Mouse (Mus musculus) forebrain, embryonic 11.5 days (tissue): ENCODE measurements around the gene Ascl5. TPM values are rescaled to one million over a fixed set of nuclear protein-coding genes. Genes with fewer than 3 reads are reported as not detected.

Source experiments
- ATAC-seq: fragments of 200-750 bp; cut with Nextera tagmentation; replicated peaks from 2 replicates; pipeline ENCODE4 v1.8.0; 2017; ENCODE audit warnings: moderate TSS enrichment; ENCODE audit not compliant: low FRiP score
- DNase-seq: peaks from one replicate; pipeline ENCODE4 v3.0.0-alpha.2; 2017; ENCODE audit warnings: low spot score
- H3K27ac ChIP-seq: fragments of 300-500 bp; sonication (generic); 2 replicates; pipeline ENCODE4 v1.5.1; 2014; ENCODE audit warnings: low read depth, low read length
- H3K27me3 ChIP-seq: fragments of 300-500 bp; sonication (generic); 2 replicates; pipeline ENCODE4 v1.6.1; 2014; ENCODE audit warnings: mild to moderate bottlenecking, low read length, mixed read lengths; ENCODE audit not compliant: control insufficient read depth, insufficient read depth
- H3K36me3 ChIP-seq: fragments of 300-500 bp; sonication (generic); 2 replicates; pipeline ENCODE4 v1.6.1; 2014; ENCODE audit warnings: mild to moderate bottlenecking, low read length, moderate library complexity, mixed read lengths; ENCODE audit not compliant: control insufficient read depth, insufficient read depth
- H3K4me1 ChIP-seq: fragments of 300-500 bp; sonication (generic); replicated peaks from 2 replicates; pipeline ENCODE4 v1.6.1; 2014; ENCODE audit warnings: low read length, mixed read lengths; ENCODE audit not compliant: control insufficient read depth, insufficient read depth
- H3K4me2 ChIP-seq: fragments of 300-500 bp; sonication (generic); 2 replicates; pipeline ENCODE4 v1.6.1; 2014; ENCODE audit warnings: low read depth, mild to moderate bottlenecking, low read length, moderate library complexity, mixed read lengths; ENCODE audit not compliant: severe bottlenecking
- H3K4me3 ChIP-seq: fragments of 300-500 bp; sonication (generic); 2 replicates; pipeline ENCODE4 v1.5.1; 2014; ENCODE audit warnings: low read depth, low read length
- H3K9ac ChIP-seq: fragments of 300-500 bp; sonication (generic); 2 replicates; pipeline ENCODE4 v1.6.1; 2014; ENCODE audit warnings: low read length
- H3K9me3 ChIP-seq: fragments of 300-500 bp; sonication (generic); 2 replicates; pipeline ENCODE4 v1.6.1; 2016; ENCODE audit warnings: low read length, mixed read lengths; ENCODE audit not compliant: control insufficient read depth
- WGBS: fragments of 180-500 bp; shearing (Covaris S2); extraction: QIAGEN DNeasy Blood & Tissue Kit; methylation state at CpG from one replicate; pipeline ENCODE4 v1.1.7; 2014; 5-methylcytosine and 5-hydroxymethylcytosine counted together
- polyA plus RNA-seq: library from polyadenylated mRNA; unstranded; fragments of >200 nt; fragmentation: Nextera tagmentation; extraction: Ambion mirVana; gene quantifications from 2 replicates; pipeline ENCODE4 v1.2.1, GENCODE M21; 2014

The Ascl5 gene
- polyA plus RNA-seq, 1 experiment from 2014 or later = not detected

DNA sequence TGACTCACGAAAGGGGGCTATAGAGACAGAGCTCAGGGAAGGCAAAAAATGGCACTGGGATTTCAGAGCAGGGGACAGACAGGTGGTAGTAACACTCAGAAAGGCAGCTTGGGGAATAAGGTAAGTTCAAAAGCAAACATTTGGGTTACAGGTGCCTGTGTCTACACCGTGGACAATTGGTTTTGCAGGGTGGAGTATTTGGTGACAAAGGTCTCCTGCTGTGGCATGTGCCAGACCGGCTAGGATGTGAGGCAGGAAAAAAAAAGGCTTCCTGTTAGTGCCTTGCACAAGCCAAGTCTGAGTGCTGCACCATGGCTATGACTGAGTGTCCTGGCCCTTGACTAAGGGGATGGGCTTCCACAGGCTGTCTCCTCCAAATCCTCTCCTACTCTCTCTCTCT is 8.0 kb downstream of the Ascl5 start:
- H3K9ac ChIP-seq = no peak overlapping the region
- 57% methylated on average over 3 of the region's 3 CpGs for WGBS
- no peaks in the 10 kb centered on the region for H3K9me3 ChIP-seq
- no peak overlapping the region for H3K4me2 ChIP-seq
- no peak overlapping the region for H3K27ac ChIP-seq
- H3K36me3 ChIP-seq = no peaks in the 10 kb centered on the region
- no peak overlapping the region for H3K4me3 ChIP-seq
- no peak for DNase-seq
- H3K27me3 ChIP-seq = no peaks in the 10 kb centered on the region
- no peak for ATAC-seq
- H3K4me1 ChIP-seq = no peaks in the 10 kb centered on the region

DNA sequence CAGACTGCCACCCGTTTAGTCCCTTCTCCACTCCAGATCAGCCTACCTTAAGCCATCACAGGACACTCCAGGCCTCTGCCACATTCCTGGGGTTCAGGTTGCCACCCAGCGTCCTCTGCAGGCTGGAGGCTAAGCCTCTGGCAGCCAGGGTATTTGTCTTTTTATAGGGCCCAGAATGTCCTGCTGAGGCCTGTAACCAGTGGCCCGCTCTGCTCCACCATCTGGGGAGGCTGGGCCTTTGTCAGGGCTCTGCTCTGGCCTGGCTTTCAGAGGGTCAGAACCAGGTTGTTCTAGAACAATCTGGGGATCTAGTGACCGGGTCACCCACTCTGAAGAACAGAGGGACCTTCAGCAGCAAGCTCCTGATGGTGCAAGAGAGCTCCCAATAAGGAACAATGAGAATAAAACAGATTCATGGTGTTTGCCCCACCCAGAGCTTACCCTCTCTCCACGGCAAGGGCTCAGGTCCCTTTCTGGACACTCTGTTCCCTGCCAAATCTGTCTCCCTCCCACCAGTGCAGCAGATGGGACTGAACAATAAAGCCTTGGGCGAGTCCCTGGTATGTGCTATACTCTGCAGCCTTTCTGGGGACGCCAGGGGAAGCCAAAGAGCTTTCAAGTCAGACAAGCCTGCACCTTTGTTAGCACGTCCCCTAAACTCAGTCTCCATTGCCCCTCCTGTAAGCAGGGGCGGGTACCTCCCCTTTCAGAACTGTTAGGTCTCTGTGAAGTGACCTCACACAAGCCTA is 10.6 kb downstream of the Ascl5 start:
- ATAC-seq (no peak; the same call in 1 of the 2 replicates), DNase-seq (no peak)
- 52% methylated on average over 9 of the region's 9 CpGs for WGBS
- no peak overlapping the region for H3K9ac ChIP-seq
- H3K4me1 ChIP-seq = no peaks in the 10 kb centered on the region
- H3K4me3 ChIP-seq = no peak overlapping the region
- no peaks in the 10 kb centered on the region for H3K9me3 ChIP-seq
- no peak overlapping the region for H3K27ac ChIP-seq
- H3K36me3 ChIP-seq = no peaks in the 10 kb centered on the region
- H3K4me2 ChIP-seq = no peak overlapping the region
- no peaks in the 10 kb centered on the region for H3K27me3 ChIP-seq

DNA sequence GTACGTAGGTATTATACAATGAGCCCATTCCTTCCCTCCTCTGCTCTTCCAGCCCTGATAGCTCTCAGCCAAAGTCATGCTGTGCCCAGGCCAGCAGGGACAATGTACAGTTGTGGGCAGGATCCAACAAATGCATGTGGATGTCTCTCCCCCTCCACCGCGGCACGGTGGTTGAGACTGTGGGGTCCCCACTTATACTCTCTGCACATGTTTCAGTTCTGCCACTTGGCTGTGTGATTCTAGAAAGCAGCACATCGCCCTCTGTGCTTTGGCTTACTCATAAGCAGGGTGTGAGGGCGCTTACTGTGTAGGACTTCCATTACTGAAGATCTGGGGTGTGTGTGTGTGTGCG is 11.2 kb downstream of the Ascl5 start:
- WGBS = 84% methylated on average over 7 of the region's 7 CpGs
- H3K27me3 ChIP-seq = no peaks in the 10 kb centered on the region
- DNase-seq (no peak), ATAC-seq (no peak)
- no peaks in the 10 kb centered on the region for H3K9me3 ChIP-seq
- H3K4me2 ChIP-seq = no peak overlapping the region
- no peak overlapping the region for H3K27ac ChIP-seq
- H3K9ac ChIP-seq = no peak overlapping the region
- H3K36me3 ChIP-seq = no peaks in the 10 kb centered on the region
- H3K4me3 ChIP-seq = no peak overlapping the region
- H3K4me1 ChIP-seq = no peaks in the 10 kb centered on the region

DNA sequence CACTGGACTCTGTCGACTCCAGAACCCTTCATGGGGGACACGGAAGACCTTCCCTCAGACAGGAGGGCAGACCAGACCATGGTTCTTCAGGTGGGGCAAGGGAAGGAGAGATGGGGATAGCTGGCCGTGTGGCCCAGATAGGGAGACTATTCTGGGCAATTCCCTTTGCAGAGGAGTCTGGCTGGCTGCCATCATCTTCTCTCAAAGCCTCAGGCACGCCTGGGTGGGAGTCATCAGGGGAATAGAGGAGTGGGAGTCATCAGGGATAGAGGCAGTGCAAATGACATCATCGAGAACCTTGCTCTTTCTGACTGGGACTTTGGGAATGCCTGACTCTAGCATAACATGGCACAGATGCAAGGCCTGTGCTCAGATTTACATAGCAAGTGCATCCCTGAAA is 13.4 kb downstream of the Ascl5 start:
- no peak overlapping the region for H3K4me3 ChIP-seq
- whole genome bisulfite sequencing = 78% methylated on average over 5 of the region's 5 CpGs
- no peaks in the 10 kb centered on the region for H3K27me3 ChIP-seq
- no peak overlapping the region for H3K27ac ChIP-seq
- no peak for DNase-seq
- H3K4me1 ChIP-seq = no peaks in the 10 kb centered on the region
- H3K36me3 ChIP-seq = no peaks in the 10 kb centered on the region
- H3K9ac ChIP-seq = no peak overlapping the region
- no peak overlapping the region for H3K4me2 ChIP-seq
- no peak for ATAC-seq
- H3K9me3 ChIP-seq = no peaks in the 10 kb centered on the region

DNA sequence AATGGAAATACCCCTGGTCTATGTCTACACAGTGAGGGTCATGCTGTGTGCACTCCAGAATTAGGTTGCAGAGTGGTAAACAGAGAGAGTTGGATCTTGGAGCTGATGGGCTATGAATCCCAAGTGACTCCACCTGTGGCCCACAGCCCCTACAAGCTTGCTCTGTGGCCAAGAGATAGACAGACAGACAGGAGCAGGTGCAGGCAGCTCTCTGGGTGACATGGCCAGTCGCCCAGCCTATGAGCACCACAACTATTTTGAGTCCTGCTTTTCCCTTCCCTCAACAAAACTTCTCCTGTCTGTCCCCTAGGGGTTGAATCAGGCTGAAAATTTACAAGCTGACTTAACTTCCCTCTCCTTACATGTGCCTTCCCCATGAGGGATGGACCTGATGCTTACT is 16.0 kb downstream of the Ascl5 start:
- Histone ChIP-seq H3K36me3 (no peaks in the 10 kb centered on the region), H3K9me3 (no peaks in the 10 kb centered on the region), H3K4me3 (no peak overlapping the region), H3K27me3 (no peaks in the 10 kb centered on the region), H3K27ac (no peak overlapping the region), H3K4me2 (no peak overlapping the region), H3K9ac (no peak overlapping the region), H3K4me1 (no peaks in the 10 kb centered on the region)
- DNase-seq (no peak), ATAC-seq (no peak)
- WGBS = 67% methylated on average over 1 of the region's 1 CpGs

DNA sequence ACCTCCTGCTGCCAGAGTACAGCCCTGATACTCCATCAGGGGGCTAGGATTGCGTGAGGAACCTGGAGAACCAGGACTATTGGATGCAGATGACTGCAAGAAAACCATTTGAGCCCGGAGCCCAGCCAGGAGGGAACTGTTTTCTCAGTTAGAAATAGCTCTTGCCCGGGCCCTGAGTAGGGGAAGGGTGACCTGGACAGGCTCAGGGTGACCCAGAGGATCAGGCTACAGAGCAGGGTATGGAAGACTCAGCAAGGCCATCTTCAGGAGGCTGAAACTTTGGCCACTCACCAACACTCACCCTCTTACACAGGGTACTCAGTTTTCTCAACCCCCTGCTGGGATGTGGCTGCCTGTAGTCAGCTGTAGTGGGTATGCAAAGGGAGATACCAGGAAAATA is 17.0 kb downstream of the Ascl5 start:
- H3K4me2 ChIP-seq = no peak overlapping the region
- ATAC-seq = no peak
- 76% methylated on average over 3 of the region's 3 CpGs for WGBS
- no peak overlapping the region for H3K27ac ChIP-seq
- no peaks in the 10 kb centered on the region for H3K36me3 ChIP-seq
- H3K27me3 ChIP-seq = no peaks in the 10 kb centered on the region
- H3K9ac ChIP-seq = no peak overlapping the region
- H3K4me1 ChIP-seq = no peaks in the 10 kb centered on the region
- DNase-seq = no peak
- no peaks in the 10 kb centered on the region for H3K9me3 ChIP-seq
- no peak overlapping the region for H3K4me3 ChIP-seq

DNA sequence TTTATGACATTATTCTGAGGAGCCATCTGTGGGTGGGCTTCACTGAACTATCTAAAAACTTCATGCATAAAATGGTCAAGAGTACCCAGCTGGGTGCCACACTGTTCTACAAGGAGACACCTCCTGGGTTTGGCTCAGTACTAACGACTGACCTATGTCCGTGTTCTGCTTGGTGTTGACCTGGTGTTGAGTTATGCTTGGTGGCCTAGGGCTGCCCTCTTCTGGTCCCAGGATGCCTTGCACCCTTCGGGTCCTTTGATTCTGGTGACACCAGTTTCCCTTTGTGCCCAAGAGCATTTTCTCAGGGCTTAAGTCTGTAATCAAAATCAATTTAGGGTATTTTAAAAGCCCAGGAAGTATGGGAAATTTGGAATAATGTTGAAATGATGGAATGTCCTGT is 25.5 kb downstream of the Ascl5 start:
- ATAC-seq (no peak), DNase-seq (no peak)
- H3K36me3 ChIP-seq = no peaks in the 10 kb centered on the region
- no peaks in the 10 kb centered on the region for H3K4me1 ChIP-seq
- H3K27ac ChIP-seq = no peak overlapping the region
- H3K9ac ChIP-seq = no peak overlapping the region
- no peaks in the 10 kb centered on the region for H3K27me3 ChIP-seq
- H3K9me3 ChIP-seq = no peaks in the 10 kb centered on the region
- H3K4me3 ChIP-seq = no peak overlapping the region
- WGBS = 16% methylated on average over 3 of the region's 3 CpGs
- H3K4me2 ChIP-seq = no peak overlapping the region

DNA sequence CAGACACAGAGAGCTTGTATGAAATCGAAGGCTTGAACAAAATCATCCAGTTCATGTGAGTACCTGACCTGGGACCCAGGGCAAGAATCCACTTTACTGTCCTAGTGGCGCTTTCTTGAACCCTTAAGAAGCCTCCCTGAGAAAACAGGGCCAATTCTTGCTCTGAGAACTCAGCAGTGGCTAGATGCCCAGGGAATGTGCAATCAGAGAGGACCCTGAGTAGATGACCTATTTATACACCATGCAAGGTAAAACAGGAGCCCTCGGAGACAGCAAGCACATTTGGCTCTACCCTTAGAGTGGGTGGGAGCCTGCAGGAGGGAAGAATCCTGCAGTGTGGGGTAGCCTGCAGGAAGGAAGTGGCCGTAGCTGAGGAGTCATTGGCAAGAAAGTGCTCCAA is 27.1 kb downstream of the Ascl5 start:
- no peak overlapping the region for H3K9ac ChIP-seq
- ATAC-seq (no peak), DNase-seq (no peak)
- H3K4me1 ChIP-seq = no peaks in the 10 kb centered on the region
- H3K36me3 ChIP-seq = no peaks in the 10 kb centered on the region
- WGBS = 77% methylated on average over 4 of the region's 4 CpGs
- H3K4me2 ChIP-seq = no peak overlapping the region
- 0 out of 2 replicates have a peak, but pooled peaks cover 2% of the 10 kb centered on the region for H3K9me3 ChIP-seq
- no peaks in the 10 kb centered on the region for H3K27me3 ChIP-seq
- no peak overlapping the region for H3K27ac ChIP-seq
- no peak overlapping the region for H3K4me3 ChIP-seq

DNA sequence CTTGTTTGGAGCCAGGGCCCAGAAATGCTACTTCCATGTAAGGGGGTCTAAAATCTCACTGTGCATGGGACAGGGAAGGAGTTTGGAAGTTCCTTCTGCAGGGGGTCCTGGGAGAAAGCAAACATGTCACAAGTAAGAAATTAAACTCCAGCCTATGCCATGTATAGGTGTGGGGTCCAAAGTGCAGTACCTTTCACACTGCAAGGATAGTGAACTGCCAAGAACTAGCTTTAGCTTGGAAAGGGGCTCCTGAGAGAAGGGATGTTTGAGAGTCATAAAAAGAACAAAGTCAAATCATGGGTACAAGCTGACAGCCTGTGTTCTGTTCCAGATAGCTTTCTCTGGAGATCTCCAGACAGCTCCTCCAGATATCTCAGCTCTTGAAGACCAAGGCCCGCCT is 30.6 kb downstream of the Ascl5 start:
- Histone ChIP-seq H3K27me3 (no peaks in the 10 kb centered on the region), H3K9me3 (0 out of 2 replicates have a peak, but pooled peaks cover 2% of the 10 kb centered on the region), H3K4me3 (no peak overlapping the region), H3K36me3 (no peaks in the 10 kb centered on the region), H3K27ac (no peak overlapping the region), H3K4me1 (no peaks in the 10 kb centered on the region), H3K4me2 (no peak overlapping the region), H3K9ac (no peak overlapping the region)
- 75% methylated on average over 1 of the region's 1 CpGs for WGBS
- ATAC-seq = no peak
- DNase-seq = no peak
